Mouse (Mus musculus): ENCODE measurements around the gene Gm7271. TPM values are rescaled to one million over a fixed set of nuclear protein-coding genes. Genes with fewer than 3 reads are reported as not detected.

The Gm7271 gene
- total and polyA plus RNA-seq, 3 experiments: not detected

- no peaks in the 10 kb centered on the region for H3K4me1 ChIP-seq (ENCODE audit: insufficient read depth, low read depth, low read length)
- no peak for ATAC-seq (ENCODE audit: extremely low read depth, insufficient number of reproducible peaks, low FRiP score, poor library complexity, severe bottlenecking)
- no peaks in the 10 kb centered on the region for H3K9me3 ChIP-seq (replicated peaks)
- H3K4me3 ChIP-seq (ENCODE audit: low read depth, low read length): no peak overlapping the region
- H3K36me3 ChIP-seq (replicated peaks): peaks cover 89% of the 10 kb centered on the region
- no peaks in the 10 kb centered on the region for H3K27me3 ChIP-seq (ENCODE audit: insufficient read depth, low read length)
- no peak for TF ChIP-seq GATA2 (IDR thresholded peaks at IDR 0.05; ENCODE audit: borderline replicate concordance, low read depth, low read length)
- DNase-seq (ENCODE audit: low spot score): no peak
These were observed 57.0 kb downstream of the Gm7271 start for GRCm38 (mm10) chr5:76540842-76541241.

GRCm38 (mm10) chr5:76543200-76543599, 59.4 kb downstream of the Gm7271 start:
- no peak for ATAC-seq (ENCODE audit: extremely low read depth, insufficient number of reproducible peaks, low FRiP score, poor library complexity, severe bottlenecking)
- no peak for TF ChIP-seq TAL1 (conservative IDR thresholded peaks at IDR 0.05; ENCODE audit: low read depth, low read length)
- TF ChIP-seq POLR2AphosphoS5 (IDR thresholded peaks at IDR 0.05; ENCODE audit: insufficient replicate concordance, low read depth, low read length): no peak
- TF ChIP-seq GATA2 (IDR thresholded peaks at IDR 0.05; ENCODE audit: borderline replicate concordance, low read depth, low read length): no peak
- no peak for TF ChIP-seq CTCF (IDR thresholded peaks at IDR 0.05; ENCODE audit: low read depth, low read length)
- no peak for TF ChIP-seq GATA1 (IDR thresholded peaks at IDR 0.05; ENCODE audit: borderline replicate concordance, low read length)
- DNase-seq (ENCODE audit: low spot score): no peak
- Histone ChIP-seq H3K9me3 (replicated peaks) (no peaks in the 10 kb centered on the region), H3K36me3 (replicated peaks) (peaks cover 81% of the 10 kb centered on the region), H3K4me3 (ENCODE audit: low read depth, low read length) (no peak overlapping the region), H3K27me3 (ENCODE audit: insufficient read depth, low read length) (no peaks in the 10 kb centered on the region), H3K4me1 (ENCODE audit: insufficient read depth, low read depth, low read length) (no peaks in the 10 kb centered on the region)

- Histone ChIP-seq H3K9me3 (replicated peaks) (no peaks in the 10 kb centered on the region), H3K36me3 (replicated peaks) (peaks cover 69% of the 10 kb centered on the region)
- DNase-seq (ENCODE audit: low spot score): no peak
These were observed 66.6 kb downstream of the Gm7271 start for GRCm38 (mm10) chr5:76550426-76550825.

GRCm38 (mm10) chr5:76565321-76565720, 81.5 kb downstream of the Gm7271 start:
- H3K36me3 ChIP-seq (replicated peaks): peaks cover 72% of the 10 kb centered on the region
- no peak for TF ChIP-seq GATA1 (IDR thresholded peaks at IDR 0.05; ENCODE audit: borderline replicate concordance, low read length)
- TF ChIP-seq CTCF (IDR thresholded peaks at IDR 0.05; ENCODE audit: low read depth, low read length): peak; percentile 97
- TF ChIP-seq TAL1 (conservative IDR thresholded peaks at IDR 0.05; ENCODE audit: low read depth, low read length): no peak
- H3K9me3 ChIP-seq (replicated peaks): no peaks in the 10 kb centered on the region
- DNase-seq (ENCODE audit: low spot score): peak; percentile 30
- H3K4me3 ChIP-seq (ENCODE audit: low read depth, low read length): no peak overlapping the region
- ATAC-seq (ENCODE audit: extremely low read depth, insufficient number of reproducible peaks, low FRiP score, poor library complexity, severe bottlenecking): peak; percentile 45
- H3K27me3 ChIP-seq (ENCODE audit: insufficient read depth, low read length): no peaks in the 10 kb centered on the region
- no peaks in the 10 kb centered on the region for H3K4me1 ChIP-seq (ENCODE audit: insufficient read depth, low read depth, low read length)

More at GRCm38 (mm10) chr5:76550426-76550825, 66.6 kb downstream of the Gm7271 start:
- Histone ChIP-seq H3K4me3 (ENCODE audit: low read depth, low read length) (no peak overlapping the region), H3K27me3 (ENCODE audit: insufficient read depth, low read length) (no peaks in the 10 kb centered on the region), H3K4me1 (ENCODE audit: insufficient read depth, low read depth, low read length) (no peaks in the 10 kb centered on the region)
- TF ChIP-seq TAL1 (conservative IDR thresholded peaks at IDR 0.05; ENCODE audit: low read depth, low read length) (no peak), GATA2 (IDR thresholded peaks at IDR 0.05; ENCODE audit: borderline replicate concordance, low read depth, low read length) (no peak), POLR2AphosphoS5 (IDR thresholded peaks at IDR 0.05; ENCODE audit: insufficient replicate concordance, low read depth, low read length) (no peak), GATA1 (IDR thresholded peaks at IDR 0.05; ENCODE audit: borderline replicate concordance, low read length) (no peak), CTCF (IDR thresholded peaks at IDR 0.05; ENCODE audit: low read depth, low read length) (no peak)
- ATAC-seq (ENCODE audit: extremely low read depth, insufficient number of reproducible peaks, low FRiP score, poor library complexity, severe bottlenecking): no peak

Other genes with a start within 250 kb of the Gm7271 start
- gene Clock, start 179.2 kb upstream of the Gm7271 start, total RNA-seq (2014; fragmentation: Nextera tagmentation): 25.3 and 27.2 TPM in 2 replicates
- gene Clock, start 179.2 kb upstream of the Gm7271 start, total RNA-seq (2017): 16.4 and 16.7 TPM in 2 replicates
- 0.58 and 0.82 TPM in 2 replicates for gene Clock, start 179.2 kb upstream of the Gm7271 start, polyA plus RNA-seq (2012)
- not detected in 2 replicates for gene Pdcl2, start 152.9 kb upstream of the Gm7271 start, total RNA-seq (2014; fragmentation: Nextera tagmentation)
- gene Pdcl2, start 152.9 kb upstream of the Gm7271 start, total RNA-seq (2017): not detected in 2 replicates
- not detected in 2 replicates for gene Pdcl2, start 152.9 kb upstream of the Gm7271 start, polyA plus RNA-seq (2012)
- gene Nmu, start 120.3 kb upstream of the Gm7271 start, total RNA-seq (2014; fragmentation: Nextera tagmentation): not detected in 2 replicates
- not detected in 2 replicates for gene Nmu, start 120.3 kb upstream of the Gm7271 start, total RNA-seq (2017)
- not detected in 2 replicates for gene Nmu, start 120.3 kb upstream of the Gm7271 start, polyA plus RNA-seq (2012)
- gene Exoc1, start 45.3 kb downstream of the Gm7271 start, total RNA-seq (2014; fragmentation: Nextera tagmentation): 44.9 and 59.6 TPM in 2 replicates
- 72.3 and 73.8 TPM in 2 replicates for gene Exoc1, start 45.3 kb downstream of the Gm7271 start, total RNA-seq (2017)
- 1.6 and 2.2 TPM in 2 replicates for gene Exoc1, start 45.3 kb downstream of the Gm7271 start, polyA plus RNA-seq (2012)
- 18.4 and 21.4 TPM in 2 replicates for gene Cep135, start 104.7 kb downstream of the Gm7271 start, total RNA-seq (2014; fragmentation: Nextera tagmentation)
- 18.6 and 21.4 TPM in 2 replicates for gene Cep135, start 104.7 kb downstream of the Gm7271 start, total RNA-seq (2017)
- gene Cep135, start 104.7 kb downstream of the Gm7271 start, polyA plus RNA-seq (2012): 2.4 and 3.6 TPM in 2 replicates
- gene C530008M17Rik, start 172.5 kb downstream of the Gm7271 start, total RNA-seq (2014; fragmentation: Nextera tagmentation): 27.2 and 41.5 TPM in 2 replicates
- 7.3 and 8.1 TPM in 2 replicates for gene C530008M17Rik, start 172.5 kb downstream of the Gm7271 start, total RNA-seq (2017)
- 25.1 and 27.2 TPM in 2 replicates for gene C530008M17Rik, start 172.5 kb downstream of the Gm7271 start, polyA plus RNA-seq (2012)

All from G1E (cell line).